Mouse (Mus musculus): ENCODE measurements around the gene Kdelr3. TPM values are rescaled to one million over a fixed set of nuclear protein-coding genes. Genes with fewer than 3 reads are reported as not detected.

Kdelr3 gene
- polyA plus RNA-seq, 1 experiment from 2014 or later, result 41.6 TPM

- Histone ChIP-seq H3K36me3 (ENCODE audit: insufficient read depth, low read length) (no peaks in the 10 kb centered on the region), H3K9ac (ENCODE audit: low read depth, low read length) (no peak overlapping the region)
Measured at GRCm38 (mm10) chr15:79509998-79510397, 6.2 kb upstream of the Kdelr3 start.

GRCm38 (mm10) chr15:79510425-79510824 is 5.8 kb upstream of the Kdelr3 start:
- no peaks in the 10 kb centered on the region for H3K36me3 ChIP-seq (ENCODE audit: insufficient read depth, low read length)
- no peaks in the 10 kb centered on the region for H3K9me3 ChIP-seq (replicated peaks; ENCODE audit: low read length)
- H3K4me1 ChIP-seq (replicated peaks; ENCODE audit: insufficient read depth, low read length), result peaks cover 7% of the 10 kb centered on the region; the same call in 1 of the 2 replicates
- H3K27me3 ChIP-seq (ENCODE audit: insufficient read depth, low read length), result peaks cover 29% of the 10 kb centered on the region
- no peak overlapping the region for H3K4me3 ChIP-seq (replicated peaks; ENCODE audit: low read depth, low read length)
- H3K27ac ChIP-seq, result no peak overlapping the region
- no peak overlapping the region for H3K9ac ChIP-seq (ENCODE audit: low read depth, low read length)
- no peak overlapping the region for H3K4me2 ChIP-seq (ENCODE audit: low read length)
- DNase-seq (ENCODE audit: low spot score) (no peak), ATAC-seq (replicated peaks; ENCODE audit: low FRiP score, low read depth) (no peak)
- 86% methylated on average over 7 of the region's 7 CpGs for WGBS
- no peak for TF ChIP-seq CTCF (IDR thresholded peaks at IDR 0.05; ENCODE audit: low read depth)

More at GRCm38 (mm10) chr15:79509998-79510397, 6.2 kb upstream of the Kdelr3 start:
- Histone ChIP-seq H3K27ac (no peak overlapping the region), H3K9me3 (replicated peaks; ENCODE audit: low read length) (no peaks in the 10 kb centered on the region), H3K27me3 (ENCODE audit: insufficient read depth, low read length) (peaks cover 32% of the 10 kb centered on the region), H3K4me2 (ENCODE audit: low read length) (no peak overlapping the region), H3K4me3 (replicated peaks; ENCODE audit: low read depth, low read length) (no peak overlapping the region), H3K4me1 (replicated peaks; ENCODE audit: insufficient read depth, low read length) (peaks cover 7% of the 10 kb centered on the region; the same call in 1 of the 2 replicates)
- WGBS, result 37% methylated on average over 6 of the region's 6 CpGs
- no peak for ATAC-seq (replicated peaks; ENCODE audit: low FRiP score, low read depth)
- TF ChIP-seq CTCF (IDR thresholded peaks at IDR 0.05; ENCODE audit: low read depth), result no peak
- no peak for DNase-seq (ENCODE audit: low spot score)

- Histone ChIP-seq H3K27me3 (ENCODE audit: insufficient read depth, low read length) (peaks cover 21% of the 10 kb centered on the region), H3K36me3 (ENCODE audit: insufficient read depth, low read length) (no peaks in the 10 kb centered on the region), H3K4me3 (replicated peaks; ENCODE audit: low read depth, low read length) (peak overlapping the region; percentile 32)
Measured at GRCm38 (mm10) chr15:79511553-79512320, 4.5 kb upstream of the Kdelr3 start.

GRCm38 (mm10) chr15:79513940-79514339 is 2.3 kb upstream of the Kdelr3 start:
- H3K4me1 ChIP-seq (replicated peaks; ENCODE audit: insufficient read depth, low read length), result peaks cover 12% of the 10 kb centered on the region; the same call in 1 of the 2 replicates
- WGBS, result 13% methylated on average over 9 of the region's 9 CpGs
- peak; percentile 70 for DNase-seq (ENCODE audit: low spot score)
- no peaks in the 10 kb centered on the region for H3K9me3 ChIP-seq (replicated peaks; ENCODE audit: low read length)
- no peak for TF ChIP-seq CTCF (IDR thresholded peaks at IDR 0.05; ENCODE audit: low read depth)
- H3K4me3 ChIP-seq (replicated peaks; ENCODE audit: low read depth, low read length), result no peak overlapping the region
- H3K36me3 ChIP-seq (ENCODE audit: insufficient read depth, low read length), result no peaks in the 10 kb centered on the region
- H3K27ac ChIP-seq, result no peak overlapping the region
- no peak overlapping the region for H3K4me2 ChIP-seq (ENCODE audit: low read length)
- H3K9ac ChIP-seq (ENCODE audit: low read depth, low read length), result no peak overlapping the region
- ATAC-seq (replicated peaks; ENCODE audit: low FRiP score, low read depth), result no peak
- peaks cover 12% of the 10 kb centered on the region for H3K27me3 ChIP-seq (ENCODE audit: insufficient read depth, low read length)

More at GRCm38 (mm10) chr15:79511553-79512320, 4.5 kb upstream of the Kdelr3 start:
- Histone ChIP-seq H3K27ac (no peak overlapping the region), H3K9me3 (replicated peaks; ENCODE audit: low read length) (no peaks in the 10 kb centered on the region), H3K4me2 (ENCODE audit: low read length) (peak overlapping the region; percentile 66), H3K4me1 (replicated peaks; ENCODE audit: insufficient read depth, low read length) (0 out of 2 replicates have a peak, but pooled peaks cover 6% of the 10 kb centered on the region), H3K9ac (ENCODE audit: low read depth, low read length) (0 out of 2 replicates have a peak overlapping the region, but pooled peaks have one; percentile 13)
- TF ChIP-seq CTCF (IDR thresholded peaks at IDR 0.05; ENCODE audit: low read depth), result no peak
- ATAC-seq (replicated peaks; ENCODE audit: low FRiP score, low read depth) (peak; percentile 73), DNase-seq (ENCODE audit: low spot score) (peak; percentile 83)
- 2% methylated on average over 61 of the region's 61 CpGs for WGBS

GRCm38 (mm10) chr15:79517710-79518109 is 1.5 kb downstream of the Kdelr3 start:
- Histone ChIP-seq H3K9ac (ENCODE audit: low read depth, low read length) (no peak overlapping the region), H3K27ac (no peak overlapping the region), H3K9me3 (replicated peaks; ENCODE audit: low read length) (no peaks in the 10 kb centered on the region), H3K4me2 (ENCODE audit: low read length) (0 out of 2 replicates have a peak overlapping the region, but pooled peaks have one; percentile 0), H3K4me1 (replicated peaks; ENCODE audit: insufficient read depth, low read length) (peaks cover 10% of the 10 kb centered on the region; the same call in 1 of the 2 replicates), H3K36me3 (ENCODE audit: insufficient read depth, low read length) (no peaks in the 10 kb centered on the region), H3K27me3 (ENCODE audit: insufficient read depth, low read length) (no peaks in the 10 kb centered on the region), H3K4me3 (replicated peaks; ENCODE audit: low read depth, low read length) (no peak overlapping the region)
- DNase-seq (ENCODE audit: low spot score) (no peak), ATAC-seq (replicated peaks; ENCODE audit: low FRiP score, low read depth) (no peak)
- TF ChIP-seq CTCF (IDR thresholded peaks at IDR 0.05; ENCODE audit: low read depth), result no peak
- WGBS, result 87% methylated on average over 4 of the region's 4 CpGs

- no peak overlapping the region for H3K4me3 ChIP-seq (replicated peaks; ENCODE audit: low read depth, low read length)
- no peaks in the 10 kb centered on the region for H3K36me3 ChIP-seq (ENCODE audit: insufficient read depth, low read length)
- TF ChIP-seq CTCF (IDR thresholded peaks at IDR 0.05; ENCODE audit: low read depth), result no peak
- no peaks in the 10 kb centered on the region for H3K27me3 ChIP-seq (ENCODE audit: insufficient read depth, low read length)
- ATAC-seq (replicated peaks; ENCODE audit: low FRiP score, low read depth) (no peak; the same call in 1 of the 2 replicates), DNase-seq (ENCODE audit: low spot score) (no peak)
- 72% methylated on average over 3 of the region's 3 CpGs for WGBS
- no peak overlapping the region for H3K27ac ChIP-seq
- peaks cover 10% of the 10 kb centered on the region; the same call in 1 of the 2 replicates for H3K4me1 ChIP-seq (replicated peaks; ENCODE audit: insufficient read depth, low read length)
- H3K9ac ChIP-seq (ENCODE audit: low read depth, low read length), result no peak overlapping the region
- H3K4me2 ChIP-seq (ENCODE audit: low read length), result no peak overlapping the region
- no peaks in the 10 kb centered on the region for H3K9me3 ChIP-seq (replicated peaks; ENCODE audit: low read length)
Measured at GRCm38 (mm10) chr15:79518571-79518970, 2.4 kb downstream of the Kdelr3 start.
